Mouse (Mus musculus) thymus, adult 2 months (tissue): ENCODE measurements around the gene Glg1. TPM values are rescaled to one million over a fixed set of nuclear protein-coding genes. Genes with fewer than 3 reads are reported as not detected.
A peak's percentile ranks its signal among the peaks of the same experiment; 100 is the strongest.
"Not testable (repeated sequence)": the region's sequence is repeated elsewhere in the genome, so short reads cannot be mapped to it uniquely, and the experiment has no call there.

ENCODE experiments used
- DNase-seq: peaks from one replicate; pipeline ENCODE4 v3.0.0; 2021
- H3K27ac ChIP-seq: fragments of 200-500 bp; 2 replicates; pipeline ENCODE4 v1.5.1; 2012; ENCODE audit warnings: low read length, control low read depth; ENCODE audit not compliant: control insufficient read depth, insufficient read depth
- H3K27me3 ChIP-seq: fragments of 200-500 bp; 2 replicates; pipeline ENCODE4 v1.6.1; 2012; ENCODE audit warnings: mild to moderate bottlenecking, low read length, moderate library complexity, mixed read lengths; ENCODE audit not compliant: control insufficient read depth, insufficient read depth
- H3K36me3 ChIP-seq: fragments of 200-500 bp; 2 replicates; pipeline ENCODE4 v1.6.1; 2012; ENCODE audit warnings: mild to moderate bottlenecking, low read length, moderate library complexity; ENCODE audit not compliant: control insufficient read depth, insufficient read depth
- H3K4me1 ChIP-seq: fragments of 200-500 bp; replicated peaks from 2 replicates; pipeline ENCODE4 v1.6.1; 2012; ENCODE audit warnings: low read length; ENCODE audit not compliant: control insufficient read depth, insufficient read depth
- H3K4me3 ChIP-seq: fragments of 200-500 bp; 2 replicates; pipeline ENCODE4 v1.5.1; 2012; ENCODE audit warnings: mild to moderate bottlenecking, low read length, control low read depth, moderate library complexity; ENCODE audit not compliant: control insufficient read depth, insufficient read depth
- CTCF ChIP-seq: fragments of 200-500 bp; IDR thresholded peaks from 2 replicates; pipeline ENCODE4 v1.5.1; 2012; ENCODE audit warnings: mild to moderate bottlenecking, control low read depth, low read length, moderate library complexity, borderline replicate concordance; ENCODE audit not compliant: control insufficient read depth, poor library complexity, insufficient read depth; ENCODE audit errors: extremely low read depth
- POLR2A ChIP-seq: fragments of 200-500 bp; IDR thresholded peaks from 2 replicates; pipeline ENCODE4 v1.6.1; 2012; ENCODE audit warnings: mild to moderate bottlenecking, low read length, control low read depth, moderate library complexity; ENCODE audit not compliant: control insufficient read depth, poor library complexity, insufficient read depth; ENCODE audit errors: extremely low read depth
- WGBS: fragments of 180-500 bp; shearing (Covaris S2); methylation state at CpG from one replicate; pipeline ENCODE4 v1.1.7; 2018; 5-methylcytosine and 5-hydroxymethylcytosine counted together
- polyA plus RNA-seq: library from polyadenylated mRNA; depleted of rRNA; stranded (reverse); fragments of >200 nt; gene quantifications from 2 replicates; pipeline ENCODE4 v1.2.3, GENCODE M21; 2012; rRNA removed

The Glg1 gene
- polyA plus RNA-seq = 44.9 and 45.3 TPM in 2 replicates

GRCm38 (mm10) chr8:111258631-111259407, at the start of gene Glg1:
Glg1 (minus strand) TSS chr8:111259216.
- no peaks in the 10 kb centered on the region for H3K4me1 ChIP-seq
- H3K27me3 ChIP-seq = no peaks in the 10 kb centered on the region
- peak within 1 kb of the TSS; percentile 60 for H3K4me3 ChIP-seq
- no peaks in the 10 kb centered on the region for H3K36me3 ChIP-seq
- peak; percentile 53; the same call in 1 of the 2 replicates for TF ChIP-seq CTCF
- peak; percentile 97 for TF ChIP-seq POLR2A
- WGBS = under 1% methylated on average over 76 of the region's 76 CpGs
- peak within 1 kb of the TSS; percentile 46 for H3K27ac ChIP-seq
- DNase-seq = peak; percentile 94

GRCm38 (mm10) chr8:111305031-111305730, 46.2 kb upstream of the Glg1 start:
- Histone ChIP-seq H3K27me3 (no peaks in the 10 kb centered on the region), H3K4me1 (no peaks in the 10 kb centered on the region), H3K27ac (no peak overlapping the region), H3K36me3 (no peaks in the 10 kb centered on the region), H3K4me3 (no peak overlapping the region)
- 68% methylated on average over 5 of the region's 5 CpGs for WGBS
- TF ChIP-seq POLR2A (no peak), CTCF (no peak)
- DNase-seq = no peak

- Histone ChIP-seq H3K27ac (no peak overlapping the region), H3K4me3 (no peak overlapping the region), H3K36me3 (no peaks in the 10 kb centered on the region), H3K27me3 (no peaks in the 10 kb centered on the region), H3K4me1 (no peaks in the 10 kb centered on the region)
- WGBS = 96% methylated on average over 3 of the region's 3 CpGs
- no peak for DNase-seq
- TF ChIP-seq CTCF = no peak
- TF ChIP-seq POLR2A = no peak
These were observed 45.3 kb upstream of the Glg1 start for GRCm38 (mm10) chr8:111304359-111304758.

GRCm38 (mm10) chr8:111303076-111303803, 44.2 kb upstream of the Glg1 start:
- not testable (repeated sequence) for DNase-seq, H3K36me3 ChIP-seq, H3K4me3 ChIP-seq, H3K4me1 ChIP-seq, H3K27me3 ChIP-seq, H3K27ac ChIP-seq
- WGBS = 91% methylated on average over 5 of the region's 5 CpGs

- peak overlapping the region; percentile 90 for H3K4me3 ChIP-seq
- no peaks in the 10 kb centered on the region for H3K27me3 ChIP-seq
- no peak overlapping the region for H3K27ac ChIP-seq
- H3K4me1 ChIP-seq = 0 out of 2 replicates have a peak, but pooled peaks cover 2% of the 10 kb centered on the region
- TF ChIP-seq CTCF (no peak), POLR2A (no peak)
- DNase-seq = peak; percentile 12
- 69% methylated on average over 11 of the region's 11 CpGs for WGBS
- H3K36me3 ChIP-seq = 0 out of 2 replicates have a peak, but pooled peaks cover 6% of the 10 kb centered on the region
These were observed 41.9 kb upstream of the Glg1 start for GRCm38 (mm10) chr8:111300597-111301546.
